Mouse (Mus musculus) erythroblast, embryonic 14.5 days (primary cell): ENCODE measurements around the gene Myo1d.

Experiments
- GATA1 ChIP-seq: IDR thresholded peaks from 2 replicates; pipeline ENCODE4 v1.6.1; 2012; ENCODE audit warnings: low read length, inconsistent platforms, mixed read lengths
- TAL1 ChIP-seq: IDR thresholded peaks from 3 replicates; pipeline ENCODE4 v1.6.1; 2012; ENCODE audit warnings: low read length, inconsistent platforms, mixed read lengths

DNA sequence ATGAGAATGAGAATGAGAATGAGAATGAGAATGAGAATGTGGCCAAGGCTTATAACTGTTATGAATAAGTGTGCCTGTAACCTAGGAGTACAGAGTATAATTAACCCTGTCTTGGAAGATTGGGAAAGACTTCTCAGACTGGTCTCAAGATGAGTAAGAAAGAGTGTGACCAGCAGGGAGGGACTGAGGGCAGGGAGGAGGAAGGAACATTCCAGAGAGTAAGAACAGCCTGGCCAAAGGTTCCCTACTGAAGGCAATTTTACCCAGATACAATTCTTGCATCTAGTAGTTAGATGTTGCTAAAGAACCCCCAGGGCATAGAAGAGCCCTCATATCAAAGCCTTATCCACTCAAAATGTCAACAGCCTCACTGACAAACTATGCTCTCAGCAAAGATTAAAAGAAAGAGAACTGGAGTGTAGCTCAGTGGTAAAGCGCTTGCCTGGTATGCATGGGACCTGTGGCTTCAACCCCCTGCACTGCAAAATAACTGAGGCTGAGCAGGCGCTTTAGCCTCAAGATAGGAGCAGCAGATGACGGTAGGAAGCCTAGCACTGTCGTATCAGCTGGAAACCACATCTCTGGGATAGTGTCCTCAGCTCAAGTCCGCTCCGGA is 7.1 kb downstream of the Myo1d start:
- TF ChIP-seq GATA1 (no peak), TAL1 (no peak)
